In the genomic region with DNA sequence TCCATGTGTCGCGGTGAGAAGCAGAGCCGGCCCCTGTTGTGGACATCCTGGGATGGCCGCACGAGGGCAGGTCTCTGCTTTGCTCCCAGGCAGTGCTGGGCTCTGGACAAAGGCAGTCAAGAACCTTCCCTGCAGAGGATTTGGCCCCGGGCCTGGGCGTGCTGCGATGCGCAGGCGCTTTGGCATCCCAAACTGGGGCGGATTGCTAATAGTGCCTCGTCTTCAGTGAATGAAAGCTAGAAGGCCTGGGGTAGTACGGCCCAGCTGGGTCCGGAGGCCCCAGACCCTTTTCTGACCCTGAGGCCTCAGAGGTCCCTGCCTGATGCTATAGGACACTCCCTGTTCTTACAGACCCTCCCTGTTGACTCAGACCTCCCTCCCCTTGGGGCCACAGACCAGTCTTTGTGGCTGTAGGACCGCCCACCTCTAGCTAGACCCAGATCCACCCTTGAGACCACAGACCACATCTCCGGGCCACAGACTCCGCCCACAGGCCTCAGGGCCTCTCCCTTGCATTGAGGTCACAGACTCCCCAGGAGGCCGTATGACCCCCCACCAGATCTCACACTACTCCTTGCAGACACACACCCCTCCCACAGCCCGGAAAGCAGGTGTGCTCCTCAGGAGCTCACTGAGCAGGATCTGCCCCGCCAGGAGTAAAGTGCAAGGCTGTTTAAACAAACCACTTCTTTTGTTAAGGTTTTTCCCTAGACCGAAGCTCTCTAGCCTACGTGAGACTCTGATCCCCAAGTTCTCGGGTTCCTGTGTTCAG, we compare ENCODE assay signal across 9 mouse cellular contexts. TPM values are rescaled to one million over a fixed set of nuclear protein-coding genes. Genes with fewer than 3 reads are reported as not detected.
DNase-seq lines count a peak whose midpoint lies in the region; ATAC-seq and TF ChIP-seq lines count a peak whose summit lies in the region.
"Had no signal": no experiment of that assay in that cellular context is flagged by ENCODE, and none has a peak within 500 bp of the region (broad histone marks: within the 10 kb centered on the region; RNA-seq: fewer than 3 reads in every experiment).

No protein-coding gene starts in this region.

- 5% methylated on average over 23 of the region's 23 CpGs for WGBS in hindbrain, embryonic 12.5 days
- 2% methylated on average over 23 of the region's 23 CpGs for WGBS in midbrain, embryonic 11.5 days

- DNase-seq in layer of hippocampus, adult 9-11 months, result peak; percentile 41
- no peak for DNase-seq in layer of hippocampus, adult 9-10 months (ENCODE audit: low spot score)
- DNase-seq in cerebellum, postnatal 14 days, result peak; percentile 94 to 96
- peak; percentile 90 for DNase-seq in gastrocnemius, adult 2 months
- peak; percentile 40 to 50 for DNase-seq in left cerebral cortex, postnatal 36 days (ENCODE audit: low spot score in 2 of 2)
- DNase-seq in midbrain, embryonic 11.5 days (ENCODE audit: low spot score, missing footprints), result peak; percentile 97
- DNase-seq in testis, postnatal 10 days (ENCODE audit: low spot score), result peak; percentile 87

- H3K27ac ChIP-seq in gastrocnemius, adult 2 months, result peak overlapping the region; percentile 83
- peak overlapping the region; percentile 7; the same call in 1 of the 2 replicates for H3K27ac ChIP-seq in hindbrain, embryonic 12.5 days
- H3K27ac ChIP-seq in midbrain, embryonic 11.5 days (ENCODE audit: low read depth, low read length), result no peak overlapping the region

- H3K9me3 ChIP-seq in hindbrain, embryonic 12.5 days (replicated peaks), result no peaks in the 10 kb centered on the region
- no peaks in the 10 kb centered on the region for H3K9me3 ChIP-seq in midbrain, embryonic 11.5 days (ENCODE audit: control insufficient read depth, low read length)

- H3K9ac ChIP-seq in hindbrain, embryonic 12.5 days, result 0 out of 2 replicates have a peak overlapping the region, but pooled peaks have one; percentile 6
- H3K9ac ChIP-seq in midbrain, embryonic 11.5 days (ENCODE audit: low read length), result peak overlapping the region; percentile 49

- peak overlapping the region; percentile 58 for H3K4me2 ChIP-seq in hindbrain, embryonic 12.5 days (replicated peaks)
- H3K4me2 ChIP-seq in midbrain, embryonic 11.5 days, result peak overlapping the region; percentile 68

- ATAC-seq in hindbrain, embryonic 12.5 days (ENCODE audit: low FRiP score), result peak; percentile 20; the same call in 1 of the 2 replicates
- ATAC-seq in midbrain, embryonic 11.5 days (ENCODE audit: low FRiP score), result peak; percentile 78

- H3K36me3 ChIP-seq in hindbrain, embryonic 12.5 days, result no peaks in the 10 kb centered on the region
- H3K36me3 ChIP-seq in midbrain, embryonic 11.5 days (ENCODE audit: control insufficient read depth, insufficient read depth, low read length), result no peaks in the 10 kb centered on the region

- TF ChIP-seq CTCF in gastrocnemius, adult 2 months (IDR thresholded peaks at IDR 0.05), result peak; percentile 54

- H3K27me3 ChIP-seq in hindbrain, embryonic 12.5 days, result peaks cover 27% of the 10 kb centered on the region
- no peaks in the 10 kb centered on the region for H3K27me3 ChIP-seq in midbrain, embryonic 11.5 days (ENCODE audit: control insufficient read depth, insufficient read depth, low read length)

- peaks cover 51% of the 10 kb centered on the region for H3K4me1 ChIP-seq in hindbrain, embryonic 12.5 days
- H3K4me1 ChIP-seq in midbrain, embryonic 11.5 days (ENCODE audit: control insufficient read depth, insufficient read depth, low read length), result peaks cover 38% of the 10 kb centered on the region

- intact Hi-C loops in gastrocnemius, adult 2 months (cut with DNase I), result no loop called here
- intact Hi-C loops in left cerebral cortex, postnatal 36 days (cut with DNase I), result loop anchor here (5.0 to 10.0 kb wide), 2 partner anchors 140 to 162 kb away; no protein-coding TSS in a partner anchor

- peak overlapping the region; percentile 77 for H3K4me3 ChIP-seq in gastrocnemius, adult 2 months
- H3K4me3 ChIP-seq in hindbrain, embryonic 12.5 days, result no peak overlapping the region
- 0 out of 2 replicates have a peak overlapping the region, but pooled peaks have one; percentile 3 for H3K4me3 ChIP-seq in midbrain, embryonic 11.5 days (ENCODE audit: low read depth, low read length)

RNA-seq across cellular contexts. Expression of a gene that starts 1.4 kb away (rescaled TPM):
- 10 to 100 TPM; 10.7 to 17.2 TPM for total RNA-seq in gastrocnemius, adult 2 months (2021)
- 26.9 and 27.6 TPM in 2 replicates for polyA plus RNA-seq in hindbrain, embryonic 12.5 days (2016; fragmentation: Nextera tagmentation; extraction: Ambion mirVana)
- 1 to 10 TPM; 6.3 to 7.7 TPM for total RNA-seq in left cerebral cortex, postnatal 36 days (2021)
- polyA plus RNA-seq in midbrain, embryonic 11.5 days (2014; fragmentation: Nextera tagmentation; extraction: Ambion mirVana), result 28.4 and 29.4 TPM in 2 replicates

RNA-seq across cellular contexts. Expression of a gene that starts 49.2 kb away (rescaled TPM):
- not detected for total RNA-seq in gastrocnemius, adult 2 months (2021)
- 0.84 and 1.3 TPM in 2 replicates for polyA plus RNA-seq in hindbrain, embryonic 12.5 days (2016; fragmentation: Nextera tagmentation; extraction: Ambion mirVana)
- total RNA-seq in left cerebral cortex, postnatal 36 days (2021), result 1 to 10 TPM in 1 of 2 experiments, under 1 TPM in 1; 0.34 to 1.0 TPM
- polyA plus RNA-seq in midbrain, embryonic 11.5 days (2014; fragmentation: Nextera tagmentation; extraction: Ambion mirVana), result 0.18 TPM in 1 of 2 replicates, not detected in the other
- polyA plus RNA-seq: C2C12 had no signal
